Mouse (Mus musculus) testis, adult 2 months (tissue): ENCODE data around the gene Gatb.

ENCODE experiments used
- CTCF ChIP-seq: fragments of 200-500 bp; IDR thresholded peaks from 2 replicates; pipeline ENCODE4 v1.5.1; 2012; ENCODE audit warnings: low read depth, mild to moderate bottlenecking, inconsistent platforms, low read length, moderate library complexity; ENCODE audit not compliant: control insufficient read depth, insufficient read depth, insufficient replicate concordance
- POLR2A ChIP-seq: fragments of 200-500 bp; IDR thresholded peaks from 2 replicates; pipeline ENCODE4 v1.6.1; 2012; ENCODE audit warnings: low read depth, mild to moderate bottlenecking, inconsistent platforms, low read length, moderate library complexity; ENCODE audit not compliant: control insufficient read depth

DNA sequence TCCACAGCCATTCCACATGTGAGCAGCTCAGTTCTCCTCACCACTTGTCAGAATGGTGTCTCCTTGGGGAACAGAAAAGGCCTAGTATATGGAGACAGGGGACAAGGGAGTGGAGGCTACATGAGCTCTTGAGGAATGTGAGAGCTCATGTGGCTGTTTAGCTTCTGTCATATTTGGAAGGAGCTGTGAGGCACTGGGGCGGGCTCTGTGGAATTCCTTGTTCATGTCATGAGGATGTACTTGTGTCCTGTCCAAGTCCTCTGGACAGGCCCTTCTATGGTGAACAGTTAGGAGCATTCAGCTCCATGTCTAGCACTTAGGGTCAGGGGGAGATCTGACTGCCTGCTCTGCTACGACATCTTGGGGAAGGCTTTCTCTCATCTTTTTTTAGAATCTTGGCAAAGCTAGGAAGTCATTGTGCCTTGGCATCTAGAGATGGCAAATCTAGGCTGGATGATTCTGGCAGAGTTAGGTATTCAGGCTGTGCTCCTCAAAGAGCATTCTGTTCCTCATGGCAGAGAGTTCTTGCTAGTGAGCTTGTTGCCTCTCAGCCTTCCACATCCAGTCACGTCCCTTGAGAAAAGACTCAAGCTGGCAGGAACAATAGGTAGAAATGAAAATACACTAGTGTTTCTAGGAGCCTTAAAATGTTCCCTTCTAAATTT lies 16.3 kb downstream of the Gatb start:
- TF ChIP-seq POLR2A, result no peak
- no peak for TF ChIP-seq CTCF
